Mouse (Mus musculus) c-Kit-positive CD71-positive TER-119-negative erythroid progenitor cells, embryonic 14.5 days (primary cell): ENCODE data around the gene Olfr67.
"Not testable (repeated sequence)": the region's sequence is repeated elsewhere in the genome, so short reads cannot be mapped to it uniquely, and the experiment has no call there.

Source experiments
- DNase-seq: peaks from one replicate; pipeline ENCODE4 v3.0.0-alpha.2; 2013; ENCODE audit warnings: low read depth

The Olfr67 gene

GRCm38 (mm10) chr7:103791721-103792120, at the start of gene Olfr67:
Gene Olfr67 (minus strand): TSS chr7:103791821.
- DNase-seq = no peak

GRCm38 (mm10) chr7:103840268-103840667, 48.6 kb upstream of the Olfr67 start, which contains the start of gene Hbb-bh2:
Gene Hbb-bh2 (minus strand): TSS chr7:103840520.
- no peak for DNase-seq

GRCm38 (mm10) chr7:103827808-103828207, 36.2 kb upstream of the Olfr67 start, which contains the start of gene Hbb-bs:
Gene Hbb-bs (minus strand): TSS chr7:103828096.
- DNase-seq = peak; percentile 81

- not testable (repeated sequence) for DNase-seq
Observed at GRCm38 (mm10) chr7:103827139-103827538, 35.5 kb upstream of the Olfr67 start.

GRCm38 (mm10) chr7:103826255-103826887, 34.8 kb upstream of the Olfr67 start:
- no peak for DNase-seq

GRCm38 (mm10) chr7:103825536-103826254, 34.1 kb upstream of the Olfr67 start:
- no peak for DNase-seq

- DNase-seq = no peak
Observed at GRCm38 (mm10) chr7:103824597-103824996, 33.0 kb upstream of the Olfr67 start.

GRCm38 (mm10) chr7:103815085-103815484, 23.5 kb upstream of the Olfr67 start:
- DNase-seq = not testable (repeated sequence)

- DNase-seq = no peak
Observed at GRCm38 (mm10) chr7:103813766-103814165, 22.1 kb upstream of the Olfr67 start, which contains the start of gene Hbb-bt. Gene Hbb-bt (minus strand): TSS chr7:103813996.

- not testable (repeated sequence) for DNase-seq
Observed at GRCm38 (mm10) chr7:103813152-103813551, 21.5 kb upstream of the Olfr67 start.

- DNase-seq = peak; percentile 84
Observed at GRCm38 (mm10) chr7:103812174-103812573, 20.6 kb upstream of the Olfr67 start.

- no peak for DNase-seq
Observed at GRCm38 (mm10) chr7:103811223-103811845, 19.7 kb upstream of the Olfr67 start.

GRCm38 (mm10) chr7:103810746-103811145, 19.1 kb upstream of the Olfr67 start:
- DNase-seq = no peak

GRCm38 (mm10) chr7:103810296-103810695, 18.7 kb upstream of the Olfr67 start:
- no peak for DNase-seq

GRCm38 (mm10) chr7:103809801-103810155, 18.2 kb upstream of the Olfr67 start:
- no peak for DNase-seq

- peak; percentile 90 for DNase-seq
Observed at GRCm38 (mm10) chr7:103808971-103809800, 17.6 kb upstream of the Olfr67 start.

- not testable (repeated sequence) for DNase-seq
Observed at GRCm38 (mm10) chr7:103808120-103808519, 16.5 kb upstream of the Olfr67 start.

GRCm38 (mm10) chr7:103806856-103807255, 15.2 kb upstream of the Olfr67 start:
- no peak for DNase-seq

- DNase-seq = no peak
Observed at GRCm38 (mm10) chr7:103792669-103793388, 1.2 kb upstream of the Olfr67 start.

- DNase-seq = no peak
Observed at GRCm38 (mm10) chr7:103779598-103779997, 12.0 kb downstream of the Olfr67 start, which contains the start of gene Olfr68. Gene Olfr68 (minus strand): TSS chr7:103779698.

GRCm38 (mm10) chr7:103777652-103778051, 14.0 kb downstream of the Olfr67 start:
- DNase-seq = peak; percentile 15
